Mouse (Mus musculus) mouse embryonic stem cell (cell line): ENCODE results near the gene Dusp13.

ENCODE experiments used
- in situ Hi-C, 2 experiments: fragments of 300-500 bp; cut with MboI; formaldehyde crosslinking; loops; 1 replicate in 1 of 2; 3 replicates in 1 of 2; pipeline ENCODE4 v1.14.3; 2019 to 2020; ENCODE audit warnings: low sequenced_read_pairs in 2 of 2, low pct_unique_long_range_greater_than_20kb in 1 of 2, mixed read lengths in 1 of 2; ENCODE audit not compliant: unreplicated experiment in 1 of 2

The Dusp13 gene

GRCm38 (mm10) chr14:21720430-21721205 lies 30.4 kb downstream of the Dusp13 start:
- in situ Hi-C loops: no loop called here

DNA sequence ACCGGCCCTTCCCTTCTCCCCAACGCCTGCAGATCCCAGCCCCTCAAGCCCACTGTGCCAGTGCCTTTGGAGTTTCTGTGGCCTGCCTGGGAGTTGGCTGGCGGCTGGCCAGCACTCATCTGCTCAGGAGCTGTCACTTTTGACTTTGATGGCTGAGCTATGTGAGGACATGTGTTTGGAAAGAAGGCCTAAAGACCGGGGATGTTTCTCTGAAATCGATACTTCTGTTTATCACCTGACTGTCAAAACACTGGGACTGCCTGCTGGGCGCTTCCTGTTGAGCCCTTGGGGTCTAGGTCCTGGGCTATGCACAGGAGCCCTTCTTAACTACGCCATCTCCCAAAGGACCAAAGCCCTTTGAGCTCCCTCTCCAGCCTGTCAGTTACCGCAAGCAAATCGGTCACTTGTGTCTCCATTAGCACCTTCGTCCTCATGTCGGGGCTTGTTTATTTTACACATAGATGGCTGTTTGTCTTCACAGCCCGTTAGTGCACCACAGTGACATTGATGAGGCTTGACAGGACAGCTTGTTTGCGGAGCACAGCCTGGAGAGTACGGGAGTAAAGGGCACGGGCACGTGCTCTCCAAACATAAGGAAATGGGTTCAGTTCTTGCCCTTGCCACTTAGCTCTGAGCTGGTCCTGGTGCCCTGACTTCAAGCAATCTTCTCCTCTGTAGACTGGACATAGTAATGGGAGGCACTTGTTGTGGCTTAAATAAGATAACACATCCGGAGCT lies 31.2 kb downstream of the Dusp13 start:
- in situ Hi-C loops: no loop called here

- in situ Hi-C loops: no loop called here
Measured at GRCm38 (mm10) chr14:21714486-21714885, 36.5 kb downstream of the Dusp13 start, which contains the start of gene Dupd1. Gene Dupd1, minus strand, starts transcription at chr14:21714576.

GRCm38 (mm10) chr14:21711231-21711630 lies 39.8 kb downstream of the Dusp13 start:
- in situ Hi-C loops: no loop called here

GRCm38 (mm10) chr14:21709545-21709944 lies 41.4 kb downstream of the Dusp13 start:
- in situ Hi-C loops: no loop called here

- in situ Hi-C loops: no loop called here
Measured at GRCm38 (mm10) chr14:21706759-21707571, 44.0 kb downstream of the Dusp13 start.

DNA sequence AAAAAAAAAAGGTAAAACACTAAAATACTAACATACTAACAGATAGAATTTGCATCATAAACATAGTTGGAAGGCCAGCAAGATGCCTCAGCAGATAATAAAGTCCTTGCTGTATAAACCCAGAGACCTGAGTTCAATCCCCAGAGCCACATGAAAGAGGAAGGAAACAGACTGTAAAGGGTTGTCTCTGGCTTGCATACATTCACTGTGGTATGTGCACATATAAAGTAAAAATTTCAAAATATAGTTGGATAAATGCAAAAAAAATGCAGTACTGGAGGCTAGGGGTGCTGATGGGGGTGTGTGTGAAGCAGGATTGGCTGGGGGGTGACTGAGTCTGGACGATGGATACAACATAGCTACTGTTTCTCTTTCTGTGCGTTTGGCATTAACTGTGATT lies 45.5 kb downstream of the Dusp13 start:
- in situ Hi-C loops: no loop called here

DNA sequence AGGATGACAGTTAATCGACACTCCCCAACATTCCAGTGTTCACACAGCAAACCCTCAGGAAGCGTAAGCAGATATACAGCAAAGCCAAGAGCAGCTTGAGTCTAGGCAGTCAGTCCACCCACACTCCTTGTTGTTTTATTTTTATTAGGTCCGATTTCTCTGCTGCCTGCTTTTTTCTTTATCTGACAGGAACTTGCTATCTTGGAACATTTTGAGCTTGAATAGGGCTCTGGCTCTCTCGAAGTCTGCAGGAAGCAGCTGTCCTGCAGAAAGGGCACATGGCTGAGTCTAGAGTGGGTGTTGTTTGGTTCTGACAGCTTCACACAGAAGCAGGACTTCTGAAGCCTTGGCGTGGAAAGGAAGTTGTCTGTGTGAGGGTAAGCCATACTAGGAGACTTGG lies 47.7 kb downstream of the Dusp13 start:
- in situ Hi-C loops: no loop called here

DNA sequence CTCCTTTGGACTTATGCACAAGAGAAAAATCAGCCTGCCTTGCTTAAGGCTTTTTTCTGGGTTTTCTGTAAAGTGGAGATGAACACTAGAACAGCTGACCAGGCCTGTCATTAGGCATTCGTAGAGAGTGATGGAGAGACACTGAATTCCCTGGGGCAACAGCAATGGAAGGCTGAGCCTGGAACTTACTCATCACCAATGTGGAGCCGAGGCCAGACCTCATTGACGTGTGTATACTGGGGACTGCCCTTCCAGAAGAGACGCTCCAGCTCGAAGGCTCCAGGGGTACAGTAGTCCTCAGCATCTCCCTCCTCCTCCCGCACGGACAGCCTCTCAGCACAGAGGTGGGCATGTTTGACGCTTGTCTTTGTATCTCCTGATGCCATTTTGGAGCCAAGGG lies 48.3 kb downstream of the Dusp13 start:
- in situ Hi-C loops: no loop called here

GRCm38 (mm10) chr14:21696186-21696830 lies 54.7 kb downstream of the Dusp13 start:
- in situ Hi-C loops: no loop called here

GRCm38 (mm10) chr14:21695020-21695419 lies 56.0 kb downstream of the Dusp13 start:
- in situ Hi-C loops: no loop called here

DNA sequence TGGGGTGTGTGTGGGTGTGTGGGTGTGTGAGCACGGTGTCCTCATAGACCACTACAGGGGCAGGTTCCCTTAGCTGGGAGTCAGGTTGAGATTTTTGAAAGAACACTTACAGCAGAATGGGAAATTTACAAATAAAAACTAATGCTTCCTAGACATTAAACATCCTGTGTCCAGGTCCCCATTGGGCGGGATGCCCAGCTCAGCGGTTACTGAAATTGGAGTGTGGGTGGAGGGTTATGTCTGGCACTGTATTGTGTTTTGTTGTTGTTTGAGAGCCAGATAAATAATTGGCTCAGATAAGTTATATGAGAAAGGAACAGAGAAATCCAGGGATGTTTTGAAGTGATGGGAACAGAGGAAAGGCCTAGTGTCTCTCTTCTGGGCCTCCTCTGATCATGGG lies 59.9 kb downstream of the Dusp13 start:
- in situ Hi-C loops: loop anchor here in 1 of 2 experiments (5.0 kb wide), 1 partner anchor 41 kb away; no protein-coding TSS in a partner anchor

GRCm38 (mm10) chr14:21686376-21687279 lies 64.4 kb downstream of the Dusp13 start:
- in situ Hi-C loops: no loop called here

DNA sequence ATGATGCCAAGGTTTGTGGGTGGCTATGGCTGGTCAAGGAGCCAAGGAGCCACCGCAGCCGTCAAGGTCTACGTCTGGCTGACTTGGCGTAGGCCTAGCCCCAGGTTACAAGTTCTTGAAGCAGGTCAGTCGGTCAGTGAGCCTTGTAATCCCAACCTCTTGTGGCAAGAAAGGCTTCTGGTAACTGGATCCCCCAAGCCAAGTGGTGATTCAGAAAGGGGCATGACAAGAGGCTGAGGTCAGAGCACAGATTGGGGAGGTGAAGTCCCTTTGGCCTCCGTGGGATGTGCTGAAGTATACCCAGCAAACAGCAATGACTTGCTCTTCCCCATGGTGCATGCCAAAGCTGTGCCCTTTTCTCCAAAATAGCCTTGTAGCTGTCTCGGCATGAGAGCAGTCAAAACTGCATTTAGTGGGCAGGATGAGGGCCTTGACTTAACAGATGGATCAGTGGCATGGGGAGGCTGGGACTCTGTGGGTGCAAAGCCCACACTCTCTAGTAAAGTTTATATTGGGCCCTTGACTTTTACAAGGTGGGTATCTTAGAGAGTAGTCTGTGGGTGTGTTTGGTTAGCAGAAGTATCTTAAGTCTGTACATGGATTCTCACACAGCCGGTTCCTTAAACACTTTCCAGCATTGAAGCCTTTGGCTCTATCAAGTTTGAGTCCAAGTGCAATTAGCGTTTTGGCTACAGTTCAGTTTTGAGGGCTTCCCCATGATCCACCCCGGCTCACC lies 65.4 kb downstream of the Dusp13 start:
- in situ Hi-C loops: no loop called here

DNA sequence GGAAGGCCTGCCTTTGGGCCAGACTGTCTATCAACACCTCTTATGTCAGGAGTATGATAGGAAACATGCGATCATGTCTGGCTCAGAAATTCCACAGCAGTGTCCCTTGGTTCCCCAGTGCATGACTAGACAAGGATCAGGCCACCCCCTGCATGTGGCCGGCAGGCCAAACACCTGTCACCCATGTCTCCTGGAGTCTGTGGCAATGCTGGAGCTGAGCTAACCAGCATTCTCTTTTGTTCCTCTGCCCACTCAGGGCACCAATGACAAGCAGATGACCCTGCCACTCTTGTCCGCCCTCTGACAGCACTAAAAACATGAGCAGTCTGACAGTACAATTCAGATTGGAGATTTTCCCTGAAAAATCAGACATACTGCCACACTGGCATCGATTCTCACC lies 67.1 kb downstream of the Dusp13 start:
- in situ Hi-C loops: no loop called here
